Mouse (Mus musculus) liver, embryonic 11.5 days (tissue): ENCODE results near the gene Lax1. TPM values are rescaled to one million over a fixed set of nuclear protein-coding genes. Genes with fewer than 3 reads are reported as not detected.
"Not testable (repeated sequence)": the region's sequence is repeated elsewhere in the genome, so short reads cannot be mapped to it uniquely, and the experiment has no call there.

Experiments used
- ATAC-seq: fragments of 200-750 bp; cut with Nextera tagmentation; replicated peaks from 2 replicates; pipeline ENCODE4 v1.8.0; 2017; ENCODE audit warnings: moderate number of reproducible peaks, mild to moderate bottlenecking, moderate TSS enrichment, moderate library complexity; ENCODE audit not compliant: low FRiP score
- DNase-seq: peaks from one replicate; pipeline ENCODE4 v3.0.0-alpha.2; 2017; ENCODE audit warnings: low spot score
- H3K27ac ChIP-seq: fragments of 300-500 bp; sonication (generic); 2 replicates; pipeline ENCODE4 v1.5.1; 2014; ENCODE audit warnings: mild to moderate bottlenecking, low read depth, low read length, control low read depth
- H3K27me3 ChIP-seq: fragments of 300-500 bp; sonication (generic); replicated peaks from 2 replicates; pipeline ENCODE4 v1.6.1; 2014; ENCODE audit warnings: low read length, mixed read lengths; ENCODE audit not compliant: control insufficient read depth, insufficient read depth
- H3K36me3 ChIP-seq: fragments of 300-500 bp; sonication (generic); 2 replicates; pipeline ENCODE4 v1.6.1; 2014; ENCODE audit warnings: mild to moderate bottlenecking, low read length, moderate library complexity, mixed read lengths; ENCODE audit not compliant: control insufficient read depth, insufficient read depth
- H3K4me1 ChIP-seq: fragments of 300-500 bp; sonication (generic); replicated peaks from 2 replicates; pipeline ENCODE4 v1.6.1; 2014; ENCODE audit warnings: low read length, mixed read lengths; ENCODE audit not compliant: control insufficient read depth, insufficient read depth
- H3K4me2 ChIP-seq: fragments of 300-500 bp; sonication (generic); 2 replicates; pipeline ENCODE4 v1.6.1; 2014; ENCODE audit warnings: mild to moderate bottlenecking, control low read depth, moderate library complexity
- H3K4me3 ChIP-seq: fragments of 300-500 bp; sonication (generic); 2 replicates; pipeline ENCODE4 v1.5.1; 2014; ENCODE audit warnings: low read depth, low read length, control low read depth
- H3K9ac ChIP-seq: fragments of 300-500 bp; sonication (generic); 2 replicates; pipeline ENCODE4 v1.6.1; 2014; ENCODE audit warnings: low read depth, low read length, control low read depth
- H3K9me3 ChIP-seq: fragments of 300-500 bp; sonication (generic); 2 replicates; pipeline ENCODE4 v1.6.1; 2016; ENCODE audit warnings: low read length, inconsistent platforms, mixed read lengths; ENCODE audit not compliant: control insufficient read depth
- WGBS: fragments of 180-500 bp; shearing (Covaris S2); extraction: QIAGEN DNeasy Blood & Tissue Kit; methylation state at CpG from one replicate; pipeline ENCODE4 v1.1.7; 2014; 5-methylcytosine and 5-hydroxymethylcytosine counted together
- polyA plus RNA-seq: library from polyadenylated mRNA; unstranded; fragments of >200 nt; fragmentation: Nextera tagmentation; extraction: Ambion mirVana; gene quantifications from 2 replicates; pipeline ENCODE4 v1.2.1, GENCODE M21; 2014

Gene Lax1
- polyA plus RNA-seq, 1 experiment from 2014 or later, result 0.62 TPM

DNA sequence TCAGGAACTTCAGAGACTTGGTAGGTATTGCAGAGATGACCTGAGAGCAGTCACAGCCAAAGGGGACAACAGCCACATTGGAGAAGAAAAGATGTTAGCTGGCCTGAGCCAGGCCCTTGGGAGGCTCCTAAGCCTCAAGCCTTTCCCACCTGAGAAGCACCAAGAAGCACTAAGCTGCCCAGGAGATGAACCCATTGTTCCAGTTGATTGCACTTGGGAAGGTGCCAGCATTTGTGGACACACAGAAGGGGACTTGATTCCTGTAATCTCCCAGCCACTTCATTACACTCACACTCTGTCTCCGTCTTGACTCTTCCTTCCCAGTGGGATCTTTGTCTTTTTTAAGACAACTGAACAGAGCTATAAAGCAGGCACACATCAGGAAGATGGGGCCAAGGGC is 25.3 kb upstream of the Lax1 start:
- Histone ChIP-seq H3K27me3 (no peaks in the 10 kb centered on the region), H3K36me3 (peaks cover 14% of the 10 kb centered on the region; the same call in 1 of the 2 replicates), H3K4me3 (no peak overlapping the region), H3K9ac (no peak overlapping the region), H3K27ac (no peak overlapping the region), H3K4me2 (no peak overlapping the region), H3K9me3 (no peaks in the 10 kb centered on the region), H3K4me1 (peaks cover 5% of the 10 kb centered on the region)
- DNase-seq, result no peak
- WGBS, result 88% methylated on average over 1 of the region's 1 CpGs
- no peak for ATAC-seq

DNA sequence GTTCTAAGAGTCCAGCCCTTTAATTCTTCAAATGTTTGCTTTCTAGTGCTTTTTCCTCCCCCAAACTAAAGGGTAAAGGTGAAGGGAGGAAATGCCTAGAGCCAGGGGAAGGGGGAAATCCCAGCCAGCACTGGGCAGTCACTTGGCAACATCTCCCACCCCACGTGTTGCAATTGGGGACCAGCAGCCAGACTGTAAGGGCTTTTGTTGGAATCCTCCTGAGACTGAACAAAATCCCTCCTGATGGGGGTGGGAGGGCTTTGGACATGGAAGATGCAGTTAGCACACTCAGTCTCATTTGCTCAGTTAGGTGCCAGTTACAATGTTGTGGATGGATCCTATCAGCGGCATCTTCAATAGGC is 23.1 kb upstream of the Lax1 start:
- H3K9ac ChIP-seq, result no peak overlapping the region
- H3K36me3 ChIP-seq, result peaks cover 8% of the 10 kb centered on the region; the same call in 1 of the 2 replicates
- 47% methylated on average over 2 of the region's 2 CpGs for WGBS
- no peak for DNase-seq
- H3K27me3 ChIP-seq, result no peaks in the 10 kb centered on the region
- H3K4me1 ChIP-seq, result peaks cover 5% of the 10 kb centered on the region
- no peaks in the 10 kb centered on the region for H3K9me3 ChIP-seq
- no peak overlapping the region for H3K4me3 ChIP-seq
- no peak overlapping the region for H3K4me2 ChIP-seq
- no peak for ATAC-seq
- H3K27ac ChIP-seq, result no peak overlapping the region

DNA sequence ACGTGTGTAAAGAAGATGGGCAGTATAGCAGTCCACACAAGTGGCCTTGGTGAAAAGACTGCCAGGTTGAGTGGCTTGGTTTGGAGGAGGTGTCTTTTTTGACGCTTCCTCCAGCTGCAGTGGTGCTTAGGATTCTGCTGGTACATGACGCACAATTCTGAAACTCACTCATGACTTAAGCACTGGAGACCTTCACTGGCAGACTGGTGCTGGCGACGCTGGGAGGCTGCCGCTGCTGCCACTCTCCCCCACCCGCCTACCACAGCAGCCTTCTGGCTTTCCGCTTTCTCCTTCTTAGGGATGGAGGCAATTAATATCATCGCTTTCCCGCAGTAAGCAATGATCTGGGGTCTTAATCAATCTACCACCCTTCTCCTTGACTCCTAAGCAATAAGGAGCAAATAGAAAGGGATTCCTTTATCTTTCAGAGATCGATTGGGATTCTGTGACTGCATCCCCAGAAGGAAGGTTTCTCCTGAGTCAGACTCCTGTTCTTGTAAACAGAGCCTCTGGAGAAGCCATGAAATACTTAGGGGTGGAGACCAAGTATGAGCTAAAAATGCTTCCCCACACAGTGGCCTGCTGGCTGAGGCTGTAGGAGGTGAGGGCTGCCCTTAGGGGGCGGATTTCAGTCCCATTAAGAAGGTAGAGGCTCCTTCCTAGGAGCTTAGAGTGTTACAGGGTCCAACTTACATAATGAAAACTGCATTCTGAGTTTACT is 22.5 kb upstream of the Lax1 start:
- DNase-seq (no peak), ATAC-seq (no peak)
- Histone ChIP-seq H3K9ac (no peak overlapping the region), H3K27me3 (no peaks in the 10 kb centered on the region), H3K9me3 (no peaks in the 10 kb centered on the region), H3K4me2 (no peak overlapping the region), H3K4me1 (peaks cover 7% of the 10 kb centered on the region), H3K36me3 (peaks cover 4% of the 10 kb centered on the region; the same call in 1 of the 2 replicates), H3K27ac (no peak overlapping the region), H3K4me3 (no peak overlapping the region)
- 70% methylated on average over 12 of the region's 12 CpGs for WGBS

DNA sequence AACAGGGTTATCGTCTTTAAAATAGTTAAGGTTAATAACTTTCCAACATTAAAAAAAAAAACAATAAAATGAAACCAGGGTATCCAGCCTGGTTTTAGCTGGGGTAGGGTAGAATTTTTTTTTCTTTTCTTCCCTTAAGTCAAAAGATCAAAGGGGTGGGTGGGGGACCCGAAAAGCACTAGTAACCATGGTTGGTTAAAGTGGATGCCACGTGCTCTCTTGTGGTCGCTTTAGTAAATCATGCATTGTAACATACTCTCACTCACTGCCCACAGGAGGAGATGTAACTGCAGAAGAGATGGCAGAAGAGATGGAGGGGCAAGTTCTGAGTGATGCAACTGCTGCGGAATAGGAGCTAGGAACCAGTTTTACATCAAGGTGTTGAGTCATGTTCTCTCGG is 21.5 kb upstream of the Lax1 start:
- no peaks in the 10 kb centered on the region for H3K27me3 ChIP-seq
- no peak for ATAC-seq
- H3K4me3 ChIP-seq, result no peak overlapping the region
- DNase-seq, result no peak
- peaks cover 7% of the 10 kb centered on the region for H3K4me1 ChIP-seq
- peaks cover 5% of the 10 kb centered on the region; the same call in 1 of the 2 replicates for H3K36me3 ChIP-seq
- H3K27ac ChIP-seq, result no peak overlapping the region
- no peaks in the 10 kb centered on the region for H3K9me3 ChIP-seq
- 74% methylated on average over 6 of the region's 6 CpGs for WGBS
- H3K4me2 ChIP-seq, result no peak overlapping the region
- no peak overlapping the region for H3K9ac ChIP-seq

DNA sequence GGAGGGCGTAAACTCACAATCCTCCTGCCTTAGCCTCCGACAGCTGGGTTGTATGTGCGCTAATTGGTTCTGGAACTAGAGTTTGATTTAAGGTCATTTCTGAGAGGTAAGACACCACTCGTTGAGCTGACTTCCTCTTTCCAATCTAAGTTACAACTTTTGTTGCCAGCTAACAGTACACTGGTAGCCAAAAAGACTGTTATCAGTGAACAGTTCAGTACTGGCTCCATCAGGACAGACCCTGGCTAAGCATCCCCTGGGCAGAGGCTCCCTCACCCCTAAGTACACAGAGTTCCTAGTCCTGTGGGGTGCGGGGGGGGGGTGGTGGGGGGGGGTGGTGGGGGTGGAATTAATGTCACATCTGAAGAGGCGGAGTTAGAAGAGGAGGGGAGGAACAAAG is 21.0 kb upstream of the Lax1 start:
- H3K9ac ChIP-seq, result no peak overlapping the region
- H3K27ac ChIP-seq, result no peak overlapping the region
- WGBS, result 65% methylated on average over 6 of the region's 6 CpGs
- H3K4me3 ChIP-seq, result no peak overlapping the region
- no peaks in the 10 kb centered on the region for H3K9me3 ChIP-seq
- H3K4me1 ChIP-seq, result peaks cover 7% of the 10 kb centered on the region
- DNase-seq (no peak), ATAC-seq (no peak)
- peaks cover 6% of the 10 kb centered on the region; the same call in 1 of the 2 replicates for H3K36me3 ChIP-seq
- no peak overlapping the region for H3K4me2 ChIP-seq
- no peaks in the 10 kb centered on the region for H3K27me3 ChIP-seq

DNA sequence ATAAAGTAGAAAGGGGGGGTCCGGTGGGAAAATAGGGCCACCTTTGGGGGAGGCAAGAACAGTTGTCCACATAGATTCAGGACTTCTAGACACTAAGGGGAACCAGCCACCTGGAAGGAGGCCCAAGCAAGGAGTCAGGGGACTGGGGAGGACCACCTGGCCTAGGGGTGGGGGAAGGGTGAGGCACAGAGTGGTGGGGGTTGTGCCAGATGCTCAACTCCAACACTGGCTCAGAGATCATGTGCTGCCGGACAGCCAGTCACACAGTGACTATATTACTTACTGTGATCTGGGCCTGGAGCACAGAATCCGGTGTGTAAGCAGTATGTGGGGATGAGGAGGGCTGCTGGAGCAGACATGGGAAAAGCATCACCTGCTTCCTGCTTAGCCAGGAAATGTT is 19.4 kb upstream of the Lax1 start:
- H3K36me3 ChIP-seq, result peaks cover 6% of the 10 kb centered on the region; the same call in 1 of the 2 replicates
- H3K9me3 ChIP-seq, result no peaks in the 10 kb centered on the region
- no peak overlapping the region for H3K9ac ChIP-seq
- peaks cover 7% of the 10 kb centered on the region for H3K4me1 ChIP-seq
- ATAC-seq, result no peak
- H3K4me2 ChIP-seq, result no peak overlapping the region
- DNase-seq, result no peak
- H3K27ac ChIP-seq, result no peak overlapping the region
- WGBS, result 77% methylated on average over 3 of the region's 3 CpGs
- no peaks in the 10 kb centered on the region for H3K27me3 ChIP-seq
- H3K4me3 ChIP-seq, result no peak overlapping the region

DNA sequence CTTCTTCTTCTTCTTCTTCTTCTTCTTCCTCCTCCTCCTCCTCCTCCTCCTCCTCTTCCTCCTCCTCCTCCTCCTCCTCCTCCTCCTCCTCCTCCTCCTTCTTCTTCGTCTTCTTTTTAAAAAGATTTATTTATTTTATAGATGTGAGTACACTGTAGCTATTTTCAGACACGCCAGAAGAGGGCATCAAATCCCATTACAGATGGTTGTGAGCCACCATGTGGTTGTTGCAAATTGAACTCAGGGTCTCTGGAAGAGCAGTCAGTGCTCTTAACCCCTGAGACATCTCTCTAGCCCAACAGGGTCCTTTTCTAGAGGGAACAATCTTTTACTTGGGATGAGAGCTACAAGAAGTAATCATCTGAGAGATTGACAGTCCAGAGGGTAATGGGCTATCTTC is 11.9 kb upstream of the Lax1 start:
- 9% methylated on average over 1 of the region's 2 CpGs for WGBS
- H3K4me2 ChIP-seq, H3K27ac ChIP-seq, H3K4me3 ChIP-seq, H3K36me3 ChIP-seq, ATAC-seq, H3K9me3 ChIP-seq, H3K9ac ChIP-seq, DNase-seq, H3K4me1 ChIP-seq, H3K27me3 ChIP-seq: not testable (repeated sequence)

DNA sequence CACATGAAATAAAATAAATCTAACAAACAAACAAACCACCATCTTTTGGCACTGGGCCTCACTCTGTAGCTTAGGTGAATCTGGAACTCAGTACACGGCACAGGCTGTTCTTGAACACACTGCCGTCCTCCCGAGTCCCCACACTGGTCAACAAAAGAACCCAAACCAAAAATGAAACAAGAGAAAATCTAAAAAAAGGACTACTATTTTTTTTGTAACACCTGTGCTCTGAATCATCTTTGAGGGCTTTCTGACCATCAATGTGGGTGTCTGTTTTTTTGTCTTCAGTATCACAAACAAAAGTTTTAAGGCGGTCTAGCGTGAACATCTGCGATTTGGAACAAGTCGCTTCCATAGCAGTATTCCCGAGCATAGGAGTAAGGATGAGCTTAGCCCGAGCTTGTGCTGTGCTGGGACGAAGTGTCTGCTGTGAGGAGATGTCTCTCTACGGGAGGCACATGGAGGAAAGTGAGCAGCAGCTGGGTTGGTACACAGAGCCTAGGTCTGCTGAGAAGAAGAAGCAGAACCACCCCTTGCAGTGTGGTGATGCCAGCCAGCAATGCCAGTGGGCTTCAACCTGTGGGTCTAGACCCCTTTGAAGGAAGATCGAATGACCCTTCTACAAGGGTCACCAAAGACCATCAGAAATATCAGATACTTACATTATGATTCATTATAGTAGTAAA is 8.2 kb upstream of the Lax1 start:
- 90% methylated on average over 12 of the region's 12 CpGs for WGBS
- DNase-seq (no peak), ATAC-seq (no peak)
- Histone ChIP-seq H3K4me1 (peaks cover 15% of the 10 kb centered on the region), H3K36me3 (no peaks in the 10 kb centered on the region), H3K4me3 (no peak overlapping the region), H3K9me3 (no peaks in the 10 kb centered on the region), H3K4me2 (no peak overlapping the region), H3K9ac (no peak overlapping the region), H3K27me3 (no peaks in the 10 kb centered on the region), H3K27ac (no peak overlapping the region)

DNA sequence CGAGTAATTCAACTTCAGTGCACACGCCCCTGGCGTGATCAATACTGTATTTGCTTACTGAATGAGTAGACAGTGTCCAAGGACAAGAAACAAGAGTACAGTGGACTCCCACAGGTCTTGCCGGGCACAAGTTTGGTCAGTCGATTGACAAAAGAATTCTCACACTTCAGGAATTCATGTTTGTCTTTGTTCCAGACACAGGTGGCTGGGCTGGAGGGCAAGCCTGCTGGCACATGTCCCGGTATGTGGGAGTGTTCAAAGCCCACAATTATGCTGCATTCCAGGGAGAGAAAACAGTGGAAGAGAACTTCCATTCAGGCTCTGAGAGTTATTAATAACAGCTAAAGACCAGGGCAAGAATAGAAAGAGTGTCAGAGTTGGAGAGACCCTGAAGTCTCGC is 6.0 kb upstream of the Lax1 start:
- Histone ChIP-seq H3K4me1 (peaks cover 15% of the 10 kb centered on the region), H3K27ac (0 out of 2 replicates have a peak overlapping the region, but pooled peaks have one; percentile 15), H3K27me3 (no peaks in the 10 kb centered on the region), H3K9ac (no peak overlapping the region), H3K36me3 (no peaks in the 10 kb centered on the region), H3K9me3 (no peaks in the 10 kb centered on the region), H3K4me2 (no peak overlapping the region), H3K4me3 (no peak overlapping the region)
- DNase-seq (no peak), ATAC-seq (no peak)
- WGBS, result 56% methylated on average over 7 of the region's 7 CpGs
